Mouse (Mus musculus): ENCODE data around the gene AI413582. TPM values are rescaled to one million over a fixed set of nuclear protein-coding genes. Genes with fewer than 3 reads are reported as not detected.

AI413582 gene
- total and polyA plus RNA-seq, 3 experiments: 20.6 to 56.5 TPM; not detected in 1

DNA sequence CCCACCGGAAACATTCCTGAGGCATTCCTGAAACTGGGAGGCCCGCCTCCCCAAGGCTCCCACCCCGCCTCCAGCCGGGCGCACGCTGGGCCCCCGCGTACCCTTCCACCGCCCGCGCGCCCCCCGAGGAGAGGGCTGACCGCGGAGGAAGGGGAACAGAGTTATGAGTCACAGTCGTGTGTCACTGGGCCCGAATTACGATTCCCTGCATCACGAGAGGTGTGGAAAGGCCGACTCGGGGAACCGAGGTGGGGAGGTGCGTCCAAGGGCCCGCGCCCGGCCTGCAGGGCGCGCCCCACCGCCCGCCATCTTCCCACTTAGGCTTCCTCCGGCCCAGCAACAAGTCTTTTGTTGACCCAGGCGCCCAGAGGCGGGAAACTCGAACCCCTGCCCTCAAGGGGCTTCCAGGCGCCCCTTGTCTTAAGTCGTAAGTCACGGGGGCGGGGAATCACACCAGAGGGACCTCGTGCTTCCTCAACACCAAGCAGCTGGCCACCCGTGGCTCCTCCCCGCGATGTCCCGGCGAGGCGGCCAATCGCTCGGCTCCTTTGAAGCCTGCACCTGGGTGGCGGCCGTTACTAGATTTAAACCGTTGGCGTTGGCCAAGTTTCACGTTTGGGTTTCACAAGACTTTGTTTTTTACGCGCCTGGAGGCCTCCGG, 9.9 kb downstream of the AI413582 start:
- peak overlapping the region; percentile 95 for H3K27ac ChIP-seq (ENCODE audit: control insufficient read depth, low read depth, low read length)
- peak; percentile 96 for DNase-seq (ENCODE audit: low read depth, low spot score)
- no peaks in the 10 kb centered on the region for H3K9me3 ChIP-seq (replicated peaks; ENCODE audit: insufficient read depth, low read length)
- peaks cover 50% of the 10 kb centered on the region for H3K79me2 ChIP-seq (ENCODE audit: control insufficient read depth, insufficient read depth, low read length, poor library complexity)
- peaks cover under 1 to 11% of the 10 kb centered on the region in 2 experiments; a peak in 2 of 4 replicates for H3K36me3 ChIP-seq (ENCODE audit: control insufficient read depth in 1 of 2, insufficient read depth in 2 of 2, low read length in 2 of 2)
- peaks cover 0 to 21% of the 10 kb centered on the region in 2 experiments; a peak in 3 of 4 replicates for H3K4me1 ChIP-seq (ENCODE audit: control insufficient read depth in 1 of 2, insufficient read depth in 2 of 2, low read length in 2 of 2)
- no peaks in the 10 kb centered on the region for H3K27me3 ChIP-seq (ENCODE audit: control insufficient read depth in 1 of 2, insufficient read depth in 2 of 2, low read length in 2 of 2)
- H3K9ac ChIP-seq (ENCODE audit: control insufficient read depth, low read depth, low read length, poor library complexity, severe bottlenecking): peak overlapping the region; percentile 99
- peak overlapping the region; percentile 50 to 59 for H3K4me3 ChIP-seq (ENCODE audit: control insufficient read depth in 1 of 2, insufficient read depth in 1 of 2, low read depth in 2 of 2, low read length in 2 of 2)
- TF ChIP-seq NRF1 (IDR thresholded peaks at IDR 0.05; ENCODE audit: insufficient read depth, low read depth, low read length, poor library complexity, severe bottlenecking) (no peak), BHLHE40 (IDR thresholded peaks at IDR 0.05; ENCODE audit: borderline replicate concordance, low read depth, low read length) (peak; percentile 54; the same call in 1 of the 2 replicates), TBP (IDR thresholded peaks at IDR 0.05; ENCODE audit: low read depth, low read length) (0 out of 2 replicates have a peak, but pooled peaks have one; percentile 49), ETS1 (IDR thresholded peaks at IDR 0.05; ENCODE audit: low read depth, low read length) (peak; percentile 64; the same call in 1 of the 2 replicates), KAT2A (conservative IDR thresholded peaks at IDR 0.05; ENCODE audit: low read depth, low read length) (no peak), GABPA (IDR thresholded peaks at IDR 0.05; ENCODE audit: low read depth, low read length) (no peak), POLR2A (IDR thresholded peaks at IDR 0.05; ENCODE audit: control insufficient read depth in 1 of 2, insufficient read depth in 1 of 2, low read depth in 1 of 2, low read length in 2 of 2, poor library complexity in 1 of 2) (no peak; a peak in 1 of 4 replicates), ZC3H11A (IDR thresholded peaks at IDR 0.05; ENCODE audit: low read depth, low read length) (no peak), TAL1 (IDR thresholded peaks at IDR 0.05; ENCODE audit: low read length) (no peak), ZKSCAN1 (IDR thresholded peaks at IDR 0.05; ENCODE audit: low read depth, low read length) (no peak), CHD1 (IDR thresholded peaks at IDR 0.05; ENCODE audit: low read depth, low read length) (no peak), RCOR1 (IDR thresholded peaks at IDR 0.05; ENCODE audit: low read depth, low read length) (no peak), USF2 (IDR thresholded peaks at IDR 0.05; ENCODE audit: borderline replicate concordance in 1 of 2, insufficient read depth in 1 of 2, low read depth in 1 of 2, low read length in 2 of 2) (no peak), HCFC1 (IDR thresholded peaks at IDR 0.05; ENCODE audit: low read depth, low read length) (peak; percentile 39), USF1 (IDR thresholded peaks at IDR 0.05; ENCODE audit: low read depth, low read length) (peak; percentile 69), E2F4 (IDR thresholded peaks at IDR 0.05; ENCODE audit: borderline replicate concordance, low read depth, low read length) (peak; percentile 66; the same call in 1 of the 2 replicates), MYC (IDR thresholded peaks at IDR 0.05; ENCODE audit: low read depth, low read length) (peak; percentile 94), ZNF384 (IDR thresholded peaks at IDR 0.05; ENCODE audit: low read depth, low read length) (no peak), MAX (IDR thresholded peaks at IDR 0.05; ENCODE audit: low read length) (peak; percentile 95), CTCF (IDR thresholded peaks at IDR 0.05 in 2 of 3, conservative IDR thresholded peaks at IDR 0.05 in 1 of 3; ENCODE audit: control insufficient read depth in 1 of 3, insufficient read depth in 1 of 3, low read depth in 2 of 3, low read length in 3 of 3, poor library complexity in 1 of 3, severe bottlenecking in 1 of 3) (no peak), JUND (IDR thresholded peaks at IDR 0.05; ENCODE audit: low read depth, low read length) (no peak), SMC3 (IDR thresholded peaks at IDR 0.05; ENCODE audit: low read depth, low read length) (no peak), EP300 (IDR thresholded peaks at IDR 0.05; ENCODE audit: low read depth in 1 of 2, low read length in 2 of 2) (peak in 1 of 2 experiments; percentile 61; a peak in 2 of 4 replicates), UBTF (IDR thresholded peaks at IDR 0.05; ENCODE audit: borderline replicate concordance, insufficient read depth, low read depth, low read length) (0 out of 2 replicates have a peak, but pooled peaks have one; percentile 10), MYB (IDR thresholded peaks at IDR 0.05; ENCODE audit: low read depth, low read length) (peak; percentile 88), MAFK (IDR thresholded peaks at IDR 0.05; ENCODE audit: borderline replicate concordance, low read depth, low read length) (no peak), RAD21 (IDR thresholded peaks at IDR 0.05; ENCODE audit: low read depth, low read length) (no peak), ZMIZ1 (IDR thresholded peaks at IDR 0.05; ENCODE audit: low read depth, low read length) (0 out of 2 replicates have a peak, but pooled peaks have one; percentile 14), MAZ (IDR thresholded peaks at IDR 0.05; ENCODE audit: low read depth, low read length) (no peak; the same call in 1 of the 2 replicates), POLR2AphosphoS5 (IDR thresholded peaks at IDR 0.05; ENCODE audit: borderline replicate concordance, low read depth, low read length) (no peak), SIN3A (IDR thresholded peaks at IDR 0.05; ENCODE audit: low read length) (peak; percentile 66; the same call in 1 of the 2 replicates), NELFE (IDR thresholded peaks at IDR 0.05; ENCODE audit: low read depth, low read length) (no peak; the same call in 1 of the 2 replicates), TCF12 (IDR thresholded peaks at IDR 0.05; ENCODE audit: low read depth, low read length) (no peak; the same call in 1 of the 2 replicates), CHD2 (IDR thresholded peaks at IDR 0.05; ENCODE audit: low read length) (no peak), ELF1 (IDR thresholded peaks at IDR 0.05; ENCODE audit: low read depth, low read length) (peak; percentile 47; the same call in 1 of the 2 replicates), POLR2AphosphoS2 (IDR thresholded peaks at IDR 0.05; ENCODE audit: low read length) (no peak)
